Mouse (Mus musculus): ENCODE measurements around the gene Olfr90. TPM values are rescaled to one million over a fixed set of nuclear protein-coding genes. Genes with fewer than 3 reads are reported as not detected.

Olfr90 gene
- polyA plus RNA-seq, 1 experiment, result not detected

GRCm38 (mm10) chr17:37085545-37085944 is 2.8 kb downstream of the Olfr90 start:
- TF ChIP-seq USF1 (IDR thresholded peaks at IDR 0.05; ENCODE audit: low read depth), result no peak
- no peak for TF ChIP-seq CTCF (IDR thresholded peaks at IDR 0.05; ENCODE audit: control insufficient read depth, insufficient read depth, insufficient read length)
- no peak for TF ChIP-seq MAX (IDR thresholded peaks at IDR 0.05)
- no peak for TF ChIP-seq FOSL1 (IDR thresholded peaks at IDR 0.05; ENCODE audit: insufficient read depth, low read length, poor library complexity, severe bottlenecking)
- TF ChIP-seq MYOG (IDR thresholded peaks at IDR 0.05; ENCODE audit: control insufficient read depth, extremely low read depth, insufficient read length), result no peak
- TF ChIP-seq CEBPB (IDR thresholded peaks at IDR 0.05; ENCODE audit: low read depth), result no peak
- TF ChIP-seq MYOD1 (IDR thresholded peaks at IDR 0.05; ENCODE audit: control insufficient read depth, insufficient read length, low read depth), result no peak

GRCm38 (mm10) chr17:37084632-37085031 is 3.7 kb downstream of the Olfr90 start:
- Histone ChIP-seq H3K79me2 (ENCODE audit: control insufficient read depth, insufficient read depth) (no peaks in the 10 kb centered on the region), H3K4me3 (ENCODE audit: insufficient read depth, poor library complexity, severe bottlenecking) (no peak overlapping the region), H3K79me3 (ENCODE audit: low read depth) (no peaks in the 10 kb centered on the region), H3ac (ENCODE audit: control insufficient read depth, insufficient read length, low read depth) (no peak overlapping the region), H3K36me3 (ENCODE audit: control insufficient read depth, insufficient read depth) (no peaks in the 10 kb centered on the region), H3K27me3 (ENCODE audit: control insufficient read depth, insufficient read depth, insufficient read length) (no peaks in the 10 kb centered on the region)
- TF ChIP-seq MAX (IDR thresholded peaks at IDR 0.05) (no peak), MYOD1 (IDR thresholded peaks at IDR 0.05; ENCODE audit: control insufficient read depth, insufficient read length, low read depth) (no peak), FOSL1 (IDR thresholded peaks at IDR 0.05; ENCODE audit: insufficient read depth, low read length, poor library complexity, severe bottlenecking) (no peak), USF1 (IDR thresholded peaks at IDR 0.05; ENCODE audit: low read depth) (no peak), MYOG (IDR thresholded peaks at IDR 0.05; ENCODE audit: control insufficient read depth, extremely low read depth, insufficient read length) (no peak), CTCF (IDR thresholded peaks at IDR 0.05; ENCODE audit: control insufficient read depth, insufficient read depth, insufficient read length) (no peak), CEBPB (IDR thresholded peaks at IDR 0.05; ENCODE audit: low read depth) (no peak)

More at GRCm38 (mm10) chr17:37085545-37085944, 2.8 kb downstream of the Olfr90 start:
- no peaks in the 10 kb centered on the region for H3K79me2 ChIP-seq (ENCODE audit: control insufficient read depth, insufficient read depth)
- H3K4me3 ChIP-seq (ENCODE audit: insufficient read depth, poor library complexity, severe bottlenecking), result no peak overlapping the region
- no peaks in the 10 kb centered on the region for H3K36me3 ChIP-seq (ENCODE audit: control insufficient read depth, insufficient read depth)
- H3ac ChIP-seq (ENCODE audit: control insufficient read depth, insufficient read length, low read depth), result no peak overlapping the region
- H3K27me3 ChIP-seq (ENCODE audit: control insufficient read depth, insufficient read depth, insufficient read length), result no peaks in the 10 kb centered on the region
- no peaks in the 10 kb centered on the region for H3K79me3 ChIP-seq (ENCODE audit: low read depth)

GRCm38 (mm10) chr17:37083327-37083726 is 5.0 kb downstream of the Olfr90 start:
- Histone ChIP-seq H3ac (ENCODE audit: control insufficient read depth, insufficient read length, low read depth) (no peak overlapping the region), H3K79me2 (ENCODE audit: control insufficient read depth, insufficient read depth) (no peaks in the 10 kb centered on the region), H3K79me3 (ENCODE audit: low read depth) (no peaks in the 10 kb centered on the region), H3K4me3 (ENCODE audit: insufficient read depth, poor library complexity, severe bottlenecking) (no peak overlapping the region), H3K27me3 (ENCODE audit: control insufficient read depth, insufficient read depth, insufficient read length) (no peaks in the 10 kb centered on the region), H3K36me3 (ENCODE audit: control insufficient read depth, insufficient read depth) (no peaks in the 10 kb centered on the region)
- no peak for TF ChIP-seq MYOD1 (IDR thresholded peaks at IDR 0.05; ENCODE audit: control insufficient read depth, insufficient read length, low read depth)
- TF ChIP-seq CTCF (IDR thresholded peaks at IDR 0.05; ENCODE audit: control insufficient read depth, insufficient read depth, insufficient read length), result no peak
- no peak for TF ChIP-seq CEBPB (IDR thresholded peaks at IDR 0.05; ENCODE audit: low read depth)
- no peak for TF ChIP-seq USF1 (IDR thresholded peaks at IDR 0.05; ENCODE audit: low read depth)
- no peak for TF ChIP-seq MAX (IDR thresholded peaks at IDR 0.05)
- no peak for TF ChIP-seq FOSL1 (IDR thresholded peaks at IDR 0.05; ENCODE audit: insufficient read depth, low read length, poor library complexity, severe bottlenecking)
- TF ChIP-seq MYOG (IDR thresholded peaks at IDR 0.05; ENCODE audit: control insufficient read depth, extremely low read depth, insufficient read length), result no peak

- Histone ChIP-seq H3K36me3 (ENCODE audit: control insufficient read depth, insufficient read depth) (peaks cover 3% of the 10 kb centered on the region), H3K4me3 (ENCODE audit: insufficient read depth, poor library complexity, severe bottlenecking) (no peak overlapping the region), H3K27me3 (ENCODE audit: control insufficient read depth, insufficient read depth, insufficient read length) (no peaks in the 10 kb centered on the region), H3K79me3 (ENCODE audit: low read depth) (no peaks in the 10 kb centered on the region), H3ac (ENCODE audit: control insufficient read depth, insufficient read length, low read depth) (no peak overlapping the region), H3K79me2 (ENCODE audit: control insufficient read depth, insufficient read depth) (no peaks in the 10 kb centered on the region)
- no peak for TF ChIP-seq MYOG (IDR thresholded peaks at IDR 0.05; ENCODE audit: control insufficient read depth, extremely low read depth, insufficient read length)
- no peak for TF ChIP-seq MYOD1 (IDR thresholded peaks at IDR 0.05; ENCODE audit: control insufficient read depth, insufficient read length, low read depth)
- no peak for TF ChIP-seq CEBPB (IDR thresholded peaks at IDR 0.05; ENCODE audit: low read depth)
- no peak for TF ChIP-seq MAX (IDR thresholded peaks at IDR 0.05)
- TF ChIP-seq FOSL1 (IDR thresholded peaks at IDR 0.05; ENCODE audit: insufficient read depth, low read length, poor library complexity, severe bottlenecking), result no peak
- TF ChIP-seq USF1 (IDR thresholded peaks at IDR 0.05; ENCODE audit: low read depth), result no peak
- TF ChIP-seq CTCF (IDR thresholded peaks at IDR 0.05; ENCODE audit: control insufficient read depth, insufficient read depth, insufficient read length), result no peak
Observed at GRCm38 (mm10) chr17:37081659-37082058, 6.6 kb downstream of the Olfr90 start.

- H3K27me3 ChIP-seq (ENCODE audit: control insufficient read depth, insufficient read depth, insufficient read length), result no peaks in the 10 kb centered on the region
- peaks cover 6% of the 10 kb centered on the region for H3K36me3 ChIP-seq (ENCODE audit: control insufficient read depth, insufficient read depth)
- H3K79me3 ChIP-seq (ENCODE audit: low read depth), result no peaks in the 10 kb centered on the region
- TF ChIP-seq MYOG (IDR thresholded peaks at IDR 0.05; ENCODE audit: control insufficient read depth, extremely low read depth, insufficient read length), result no peak
- no peak for TF ChIP-seq MAX (IDR thresholded peaks at IDR 0.05)
- TF ChIP-seq CTCF (IDR thresholded peaks at IDR 0.05; ENCODE audit: control insufficient read depth, insufficient read depth, insufficient read length), result no peak
- TF ChIP-seq USF1 (IDR thresholded peaks at IDR 0.05; ENCODE audit: low read depth), result no peak
- TF ChIP-seq CEBPB (IDR thresholded peaks at IDR 0.05; ENCODE audit: low read depth), result no peak
- TF ChIP-seq FOSL1 (IDR thresholded peaks at IDR 0.05; ENCODE audit: insufficient read depth, low read length, poor library complexity, severe bottlenecking), result no peak
- H3ac ChIP-seq (ENCODE audit: control insufficient read depth, insufficient read length, low read depth), result no peak overlapping the region
- no peaks in the 10 kb centered on the region for H3K79me2 ChIP-seq (ENCODE audit: control insufficient read depth, insufficient read depth)
- no peak overlapping the region for H3K4me3 ChIP-seq (ENCODE audit: insufficient read depth, poor library complexity, severe bottlenecking)
Observed at GRCm38 (mm10) chr17:37080119-37080518, 8.2 kb downstream of the Olfr90 start.

- no peak overlapping the region for H3ac ChIP-seq (ENCODE audit: control insufficient read depth, insufficient read length, low read depth)
- no peaks in the 10 kb centered on the region for H3K79me2 ChIP-seq (ENCODE audit: control insufficient read depth, insufficient read depth)
- H3K36me3 ChIP-seq (ENCODE audit: control insufficient read depth, insufficient read depth), result peaks cover 6% of the 10 kb centered on the region
- H3K27me3 ChIP-seq (ENCODE audit: control insufficient read depth, insufficient read depth, insufficient read length), result no peaks in the 10 kb centered on the region
- no peak overlapping the region for H3K4me3 ChIP-seq (ENCODE audit: insufficient read depth, poor library complexity, severe bottlenecking)
- no peak for TF ChIP-seq CEBPB (IDR thresholded peaks at IDR 0.05; ENCODE audit: low read depth)
- TF ChIP-seq MAX (IDR thresholded peaks at IDR 0.05), result no peak
- no peak for TF ChIP-seq MYOG (IDR thresholded peaks at IDR 0.05; ENCODE audit: control insufficient read depth, extremely low read depth, insufficient read length)
- TF ChIP-seq MYOD1 (IDR thresholded peaks at IDR 0.05; ENCODE audit: control insufficient read depth, insufficient read length, low read depth), result no peak
- no peak for TF ChIP-seq USF1 (IDR thresholded peaks at IDR 0.05; ENCODE audit: low read depth)
- no peak for TF ChIP-seq CTCF (IDR thresholded peaks at IDR 0.05; ENCODE audit: control insufficient read depth, insufficient read depth, insufficient read length)
- no peak for TF ChIP-seq FOSL1 (IDR thresholded peaks at IDR 0.05; ENCODE audit: insufficient read depth, low read length, poor library complexity, severe bottlenecking)
- H3K79me3 ChIP-seq (ENCODE audit: low read depth), result no peaks in the 10 kb centered on the region
Observed at GRCm38 (mm10) chr17:37078990-37079389, 9.3 kb downstream of the Olfr90 start.

Data from C2C12 (cell line).